ENCODE assay signal across 11 mouse cellular contexts in genomic region chr6:50222351-50222750, GRCm38 (mm10).
"Had no signal": no experiment of that assay in that cellular context is flagged by ENCODE, and none has a peak within 500 bp of the region (broad histone marks: within the 10 kb centered on the region; RNA-seq: fewer than 3 reads in every experiment).

No protein-coding gene starts in this region.

- H3K4me1 ChIP-seq: midbrain, embryonic 12.5 days; neural tube, embryonic 12.5 days; stomach, embryonic 15.5 days had no signal

- DNase-seq: lung, adult 18-20 months; lung, embryonic 14.5 days; lung, postnatal 10 days; lung, postnatal 4 days; midbrain, embryonic 14.5 days; right cerebral cortex, postnatal 14 days had no signal

- H3K36me3 ChIP-seq: midbrain, embryonic 12.5 days; stomach, embryonic 15.5 days had no signal

- H3K27me3 ChIP-seq: megakaryocyte, embryonic 14.5 days; midbrain, embryonic 12.5 days; neural tube, embryonic 12.5 days; stomach, embryonic 15.5 days had no signal

- H3K9me3 ChIP-seq: megakaryocyte, embryonic 14.5 days; midbrain, embryonic 12.5 days; neural tube, embryonic 12.5 days; stomach, embryonic 15.5 days had no signal

- H3K4me3 ChIP-seq: midbrain, embryonic 12.5 days; neural tube, embryonic 12.5 days; stomach, embryonic 15.5 days had no signal

- H3K27ac ChIP-seq: midbrain, embryonic 12.5 days; neural tube, embryonic 12.5 days; stomach, embryonic 15.5 days; stomach, postnatal 0 days had no signal
